Mouse (Mus musculus): ENCODE measurements around the gene Lbx2. TPM values are rescaled to one million over a fixed set of nuclear protein-coding genes. Genes with fewer than 3 reads are reported as not detected.
A peak's percentile ranks its signal among the peaks of the same experiment; 100 is the strongest.

The Lbx2 gene
- polyA plus RNA-seq, 1 experiment from 2014 or later, result 8.6 TPM

GRCm38 (mm10) chr6:83070247-83070310 lies 16.1 kb upstream of the Lbx2 start, which contains the start of gene Tlx2:
Tlx2 (minus strand) TSS chr6:83070293.
- Histone ChIP-seq H3K9ac (replicated peaks; ENCODE audit: low read length) (no peak within 1 kb of the TSS; the same call in 1 of the 2 replicates), H3K4me2 (replicated peaks; ENCODE audit: low read depth, low read length) (peak within 1 kb of the TSS; percentile 54), H3K27ac (ENCODE audit: low read length) (no peak within 1 kb of the TSS), H3K9me3 (ENCODE audit: low read length) (no peaks in the 10 kb centered on the region), H3K4me1 (ENCODE audit: insufficient read depth, low read length) (peaks cover 25% of the 10 kb centered on the region), H3K4me3 (ENCODE audit: low read length) (peak within 1 kb of the TSS; percentile 38), H3K27me3 (ENCODE audit: insufficient read depth, low read length) (peaks cover 96% of the 10 kb centered on the region), H3K36me3 (ENCODE audit: insufficient read depth, low read length) (no peaks in the 10 kb centered on the region)
- ATAC-seq (ENCODE audit: low FRiP score, low TSS enrichment), result no peak
- WGBS, result 1% methylated on average over 10 of the region's 10 CpGs

- peak; percentile 32; the same call in 1 of the 2 replicates for ATAC-seq (ENCODE audit: low FRiP score, low TSS enrichment)
- Histone ChIP-seq H3K4me2 (replicated peaks; ENCODE audit: low read depth, low read length) (peak overlapping the region; percentile 44), H3K4me3 (ENCODE audit: low read length) (peak overlapping the region; percentile 38), H3K36me3 (ENCODE audit: insufficient read depth, low read length) (no peaks in the 10 kb centered on the region), H3K27ac (ENCODE audit: low read length) (no peak overlapping the region), H3K4me1 (ENCODE audit: insufficient read depth, low read length) (peaks cover 25% of the 10 kb centered on the region), H3K9ac (replicated peaks; ENCODE audit: low read length) (no peak overlapping the region), H3K9me3 (ENCODE audit: low read length) (no peaks in the 10 kb centered on the region), H3K27me3 (ENCODE audit: insufficient read depth, low read length) (peaks cover 95% of the 10 kb centered on the region)
- WGBS, result under 1% methylated on average over 57 of the region's 58 CpGs
These were observed 15.6 kb upstream of the Lbx2 start for GRCm38 (mm10) chr6:83070311-83071219.

GRCm38 (mm10) chr6:83071220-83071619 lies 14.9 kb upstream of the Lbx2 start:
- no peaks in the 10 kb centered on the region for H3K36me3 ChIP-seq (ENCODE audit: insufficient read depth, low read length)
- peak overlapping the region; percentile 30 for H3K4me3 ChIP-seq (ENCODE audit: low read length)
- no peaks in the 10 kb centered on the region for H3K9me3 ChIP-seq (ENCODE audit: low read length)
- no peak overlapping the region for H3K27ac ChIP-seq (ENCODE audit: low read length)
- WGBS, result under 1% methylated on average over 17 of the region's 24 CpGs
- peak; percentile 40 for ATAC-seq (ENCODE audit: low FRiP score, low TSS enrichment)
- H3K27me3 ChIP-seq (ENCODE audit: insufficient read depth, low read length), result peaks cover 95% of the 10 kb centered on the region
- peaks cover 25% of the 10 kb centered on the region for H3K4me1 ChIP-seq (ENCODE audit: insufficient read depth, low read length)
- peak overlapping the region; percentile 26; the same call in 1 of the 2 replicates for H3K4me2 ChIP-seq (replicated peaks; ENCODE audit: low read depth, low read length)
- H3K9ac ChIP-seq (replicated peaks; ENCODE audit: low read length), result no peak overlapping the region

- H3K27ac ChIP-seq (ENCODE audit: low read length), result no peak overlapping the region
- no peak overlapping the region for H3K9ac ChIP-seq (replicated peaks; ENCODE audit: low read length)
- peaks cover 2% of the 10 kb centered on the region; the same call in 1 of the 2 replicates for H3K36me3 ChIP-seq (ENCODE audit: insufficient read depth, low read length)
- no peak overlapping the region for H3K4me2 ChIP-seq (replicated peaks; ENCODE audit: low read depth, low read length)
- no peaks in the 10 kb centered on the region for H3K9me3 ChIP-seq (ENCODE audit: low read length)
- H3K4me3 ChIP-seq (ENCODE audit: low read length), result no peak overlapping the region
- WGBS, result 17% methylated on average over 2 of the region's 2 CpGs
- peaks cover 65% of the 10 kb centered on the region for H3K27me3 ChIP-seq (ENCODE audit: insufficient read depth, low read length)
- ATAC-seq (ENCODE audit: low FRiP score, low TSS enrichment), result no peak
- H3K4me1 ChIP-seq (ENCODE audit: insufficient read depth, low read length), result peaks cover 29% of the 10 kb centered on the region
These were observed 11.2 kb upstream of the Lbx2 start for GRCm38 (mm10) chr6:83074979-83075378.

GRCm38 (mm10) chr6:83077630-83078323 lies 8.4 kb upstream of the Lbx2 start, which contains the start of gene Pcgf1:
Pcgf1 (plus strand) TSS chr6:83077869.
- peak; percentile 84 for ATAC-seq (ENCODE audit: low FRiP score, low TSS enrichment)
- no peaks in the 10 kb centered on the region for H3K9me3 ChIP-seq (ENCODE audit: low read length)

GRCm38 (mm10) chr6:83078324-83078858 lies 7.8 kb upstream of the Lbx2 start:
- H3K9ac ChIP-seq (replicated peaks; ENCODE audit: low read length), result peak overlapping the region; percentile 90
- ATAC-seq (ENCODE audit: low FRiP score, low TSS enrichment), result peak; percentile 92
- peak overlapping the region; percentile 90 for H3K4me3 ChIP-seq (ENCODE audit: low read length)
- H3K4me2 ChIP-seq (replicated peaks; ENCODE audit: low read depth, low read length), result peak overlapping the region; percentile 99
- no peaks in the 10 kb centered on the region for H3K9me3 ChIP-seq (ENCODE audit: low read length)
- peaks cover 33% of the 10 kb centered on the region for H3K27me3 ChIP-seq (ENCODE audit: insufficient read depth, low read length)
- WGBS, result under 1% methylated on average over 46 of the region's 46 CpGs
- peaks cover 16% of the 10 kb centered on the region for H3K36me3 ChIP-seq (ENCODE audit: insufficient read depth, low read length)
- peaks cover 23% of the 10 kb centered on the region for H3K4me1 ChIP-seq (ENCODE audit: insufficient read depth, low read length)
- peak overlapping the region; percentile 88 for H3K27ac ChIP-seq (ENCODE audit: low read length)

More at GRCm38 (mm10) chr6:83077630-83078323, 8.4 kb upstream of the Lbx2 start, which contains the start of gene Pcgf1:
- Histone ChIP-seq H3K9ac (replicated peaks; ENCODE audit: low read length) (peak within 1 kb of the TSS; percentile 90), H3K4me2 (replicated peaks; ENCODE audit: low read depth, low read length) (peak within 1 kb of the TSS; percentile 99), H3K4me3 (ENCODE audit: low read length) (peak within 1 kb of the TSS; percentile 90), H3K27me3 (ENCODE audit: insufficient read depth, low read length) (peaks cover 38% of the 10 kb centered on the region), H3K36me3 (ENCODE audit: insufficient read depth, low read length) (peaks cover 16% of the 10 kb centered on the region), H3K4me1 (ENCODE audit: insufficient read depth, low read length) (peaks cover 19% of the 10 kb centered on the region), H3K27ac (ENCODE audit: low read length) (peak within 1 kb of the TSS; percentile 88)
- WGBS, result under 1% methylated on average over 53 of the region's 54 CpGs

GRCm38 (mm10) chr6:83080210-83080609 lies 6.0 kb upstream of the Lbx2 start:
- peaks cover 16% of the 10 kb centered on the region for H3K36me3 ChIP-seq (ENCODE audit: insufficient read depth, low read length)
- H3K9me3 ChIP-seq (ENCODE audit: low read length), result no peaks in the 10 kb centered on the region
- no peak overlapping the region for H3K27ac ChIP-seq (ENCODE audit: low read length)
- no peak overlapping the region for H3K4me3 ChIP-seq (ENCODE audit: low read length)
- ATAC-seq (ENCODE audit: low FRiP score, low TSS enrichment), result no peak
- no peak overlapping the region for H3K4me2 ChIP-seq (replicated peaks; ENCODE audit: low read depth, low read length)
- peaks cover 19% of the 10 kb centered on the region for H3K27me3 ChIP-seq (ENCODE audit: insufficient read depth, low read length)
- H3K9ac ChIP-seq (replicated peaks; ENCODE audit: low read length), result no peak overlapping the region
- WGBS, result 92% methylated on average over 5 of the region's 5 CpGs
- H3K4me1 ChIP-seq (ENCODE audit: insufficient read depth, low read length), result peaks cover 40% of the 10 kb centered on the region

GRCm38 (mm10) chr6:83083497-83083896 lies 2.7 kb upstream of the Lbx2 start:
- Histone ChIP-seq H3K36me3 (ENCODE audit: insufficient read depth, low read length) (peaks cover 16% of the 10 kb centered on the region), H3K27ac (ENCODE audit: low read length) (no peak overlapping the region), H3K4me2 (replicated peaks; ENCODE audit: low read depth, low read length) (no peak overlapping the region), H3K9ac (replicated peaks; ENCODE audit: low read length) (no peak overlapping the region), H3K4me3 (ENCODE audit: low read length) (no peak overlapping the region), H3K9me3 (ENCODE audit: low read length) (no peaks in the 10 kb centered on the region), H3K4me1 (ENCODE audit: insufficient read depth, low read length) (peaks cover 63% of the 10 kb centered on the region), H3K27me3 (ENCODE audit: insufficient read depth, low read length) (peaks cover 22% of the 10 kb centered on the region)
- 20% methylated on average over 5 of the region's 5 CpGs for WGBS
- ATAC-seq (ENCODE audit: low FRiP score, low TSS enrichment), result 0 out of 2 replicates have a peak, but pooled peaks have one; percentile 1

GRCm38 (mm10) chr6:83084477-83084876 lies 1.7 kb upstream of the Lbx2 start:
- Histone ChIP-seq H3K27me3 (ENCODE audit: insufficient read depth, low read length) (peaks cover 27% of the 10 kb centered on the region), H3K9ac (replicated peaks; ENCODE audit: low read length) (0 out of 2 replicates have a peak overlapping the region, but pooled peaks have one; percentile 35), H3K4me1 (ENCODE audit: insufficient read depth, low read length) (peaks cover 55% of the 10 kb centered on the region), H3K36me3 (ENCODE audit: insufficient read depth, low read length) (peaks cover 16% of the 10 kb centered on the region), H3K4me3 (ENCODE audit: low read length) (no peak overlapping the region), H3K4me2 (replicated peaks; ENCODE audit: low read depth, low read length) (peak overlapping the region; percentile 34), H3K9me3 (ENCODE audit: low read length) (no peaks in the 10 kb centered on the region), H3K27ac (ENCODE audit: low read length) (peak overlapping the region; percentile 61; the same call in 1 of the 2 replicates)
- ATAC-seq (ENCODE audit: low FRiP score, low TSS enrichment), result peak; percentile 54; the same call in 1 of the 2 replicates
- 8% methylated on average over 6 of the region's 6 CpGs for WGBS
